Mouse (Mus musculus) forebrain, postnatal 0 days (tissue): ENCODE data around the gene Mettl13. TPM values are rescaled to one million over a fixed set of nuclear protein-coding genes. Genes with fewer than 3 reads are reported as not detected.

Experiments used
- ATAC-seq: fragments of 200-750 bp; cut with Nextera tagmentation; 2 replicates; pipeline ENCODE4 v1.8.0; 2017; ENCODE audit warnings: mild to moderate bottlenecking, moderate library complexity
- DNase-seq: peaks from one replicate; pipeline ENCODE4 v3.0.0-alpha.2; 2015
- H3K27ac ChIP-seq: fragments of 300-500 bp; sonication (generic); 2 replicates; pipeline ENCODE4 v1.5.1; 2014; ENCODE audit warnings: low read depth, mild to moderate bottlenecking, antibody characterized with exemption, low read length, moderate library complexity, mixed read lengths
- H3K27me3 ChIP-seq: fragments of 300-500 bp; sonication (generic); 2 replicates; pipeline ENCODE4 v1.6.1; 2014; ENCODE audit warnings: mild to moderate bottlenecking, low read length, mixed read lengths; ENCODE audit not compliant: insufficient read depth
- H3K36me3 ChIP-seq: fragments of 300-500 bp; sonication (generic); 2 replicates; pipeline ENCODE4 v1.6.1; 2014; ENCODE audit warnings: mild to moderate bottlenecking, moderate library complexity; ENCODE audit not compliant: insufficient read depth
- H3K4me1 ChIP-seq: fragments of 300-500 bp; sonication (generic); 2 replicates; pipeline ENCODE4 v1.6.1; 2014; ENCODE audit warnings: antibody characterized with exemption; ENCODE audit not compliant: insufficient read depth
- H3K4me2 ChIP-seq: fragments of 300-500 bp; sonication (generic); 2 replicates; pipeline ENCODE4 v1.6.1; 2014; ENCODE audit warnings: low read depth, mild to moderate bottlenecking, moderate library complexity
- H3K4me3 ChIP-seq: fragments of 300-500 bp; sonication (generic); 2 replicates; pipeline ENCODE4 v1.5.1; 2014; ENCODE audit warnings: low read depth, low read length, mixed read lengths
- H3K9ac ChIP-seq: fragments of 300-500 bp; sonication (generic); 2 replicates; pipeline ENCODE4 v1.6.1; 2014; ENCODE audit warnings: mild to moderate bottlenecking
- H3K9me3 ChIP-seq: fragments of 300-500 bp; sonication (generic); 2 replicates; pipeline ENCODE4 v1.6.1; 2016; ENCODE audit warnings: low read length
- CTCF ChIP-seq: sonication (generic); IDR thresholded peaks from 2 replicates; pipeline ENCODE4 v1.5.1; 2016; ENCODE audit warnings: antibody characterized with exemption, control low read depth, low read depth
- WGBS: fragments of 180-500 bp; shearing (Covaris S2); extraction: QIAGEN DNeasy Blood & Tissue Kit; methylation state at CpG from one replicate; pipeline ENCODE4 v1.1.7; 2014; 5-methylcytosine and 5-hydroxymethylcytosine counted together
- polyA plus RNA-seq: library from polyadenylated mRNA; unstranded; fragments of >200 nt; fragmentation: Nextera tagmentation; extraction: Ambion mirVana; gene quantifications from 2 replicates; pipeline ENCODE4 v1.2.1, GENCODE M21; 2015
- total RNA-seq: library from RNA; depleted of rRNA; stranded (reverse); fragments of >200 nt; gene quantifications from 2 replicates; pipeline ENCODE4 v1.2.3, GENCODE M21; 2014; rRNA removed

Mettl13 gene
- 12.7 and 17.0 TPM in 2 replicates for total RNA-seq
- 12.0 and 15.2 TPM in 2 replicates for polyA plus RNA-seq

DNA sequence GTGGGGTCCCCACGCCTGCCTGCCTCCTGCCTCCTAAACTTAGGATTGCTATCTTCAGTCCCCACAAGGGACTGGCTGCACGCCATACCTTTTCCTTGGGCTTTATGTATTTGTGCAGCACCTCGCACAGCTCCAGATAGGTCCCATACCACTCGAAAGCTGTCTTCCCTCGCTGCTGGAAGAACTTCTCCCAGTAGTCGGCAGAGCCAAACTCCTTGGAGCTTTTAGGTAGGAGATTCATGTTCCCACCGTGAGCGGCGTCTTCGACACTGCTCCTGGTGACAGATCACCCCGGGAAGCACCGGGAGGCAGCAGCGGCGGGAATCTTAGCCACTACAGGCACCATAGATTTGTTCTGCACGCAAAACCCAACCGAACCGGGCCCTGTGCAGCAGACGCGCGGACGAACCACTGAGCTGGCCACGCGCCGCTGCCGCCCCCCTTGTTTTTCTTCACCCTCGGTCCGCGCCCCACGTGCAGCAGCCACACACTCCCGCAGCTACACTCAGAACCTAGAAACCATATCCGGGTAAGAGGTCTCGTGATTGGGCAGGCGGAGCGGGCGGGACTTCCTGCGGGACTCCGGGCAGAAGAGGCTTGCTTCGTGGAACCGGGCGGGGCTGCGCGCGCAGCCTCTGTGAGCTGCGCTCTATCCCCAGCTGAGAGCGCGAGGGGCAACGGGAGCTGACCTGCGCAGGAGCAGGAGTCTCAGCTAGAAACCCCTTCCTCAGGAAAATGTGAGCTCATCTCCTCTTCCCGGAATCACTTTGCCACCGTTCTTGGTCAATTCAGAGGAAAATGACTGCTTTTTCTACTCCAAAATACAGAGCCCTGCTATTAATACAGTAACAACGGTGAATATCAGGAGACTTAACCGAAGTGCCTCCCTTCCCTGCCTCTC is at the start of gene Mettl13:
Mettl13 (minus strand) TSS at position 536 of the 901 bp plus-strand sequence.
- 2% methylated on average over 52 of the region's 52 CpGs for WGBS
- peak; percentile 34 for TF ChIP-seq CTCF
- peaks cover 19% of the 10 kb centered on the region for H3K36me3 ChIP-seq

DNA sequence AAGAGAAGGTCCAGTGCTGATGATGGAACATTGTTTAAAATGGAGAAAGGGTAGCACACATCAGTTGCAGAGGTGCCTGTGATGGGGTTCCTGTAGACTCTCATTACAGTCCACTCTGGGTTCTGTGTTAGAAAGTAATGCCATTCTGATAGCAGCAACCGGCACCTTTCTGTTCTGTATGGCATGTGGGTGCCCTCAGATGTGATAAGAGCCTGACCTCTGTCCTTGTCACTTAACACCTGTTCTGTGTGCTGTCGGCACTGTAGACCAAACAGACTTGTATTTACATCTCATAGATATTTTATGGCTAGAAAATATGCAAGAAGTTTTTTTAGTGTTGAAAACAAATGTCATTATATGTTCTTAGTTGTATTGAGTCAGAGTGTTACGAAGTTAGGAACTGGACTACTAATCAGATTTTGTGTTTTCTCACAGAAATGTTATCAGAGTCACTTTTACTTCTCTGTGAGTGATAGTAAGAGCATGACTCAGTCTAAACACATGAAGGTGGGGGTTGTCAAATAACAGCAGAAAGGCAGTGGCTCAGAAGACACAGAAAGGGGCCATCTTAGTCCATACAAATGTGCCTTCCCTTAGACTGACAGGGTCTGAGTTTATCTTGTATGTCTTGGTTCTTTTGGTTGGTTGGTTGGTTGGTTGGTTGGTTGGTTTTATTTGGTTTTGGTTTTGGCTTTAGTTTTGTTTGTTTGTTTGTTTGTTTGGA is 49.2 kb upstream of the Mettl13 start:
- Histone ChIP-seq H3K4me3 (no peak overlapping the region), H3K27ac (no peak overlapping the region), H3K9me3 (no peaks in the 10 kb centered on the region), H3K9ac (no peak overlapping the region), H3K36me3 (peaks cover 22% of the 10 kb centered on the region), H3K4me1 (no peaks in the 10 kb centered on the region), H3K27me3 (no peaks in the 10 kb centered on the region), H3K4me2 (no peak overlapping the region)
- TF ChIP-seq CTCF, result no peak
- ATAC-seq (no peak), DNase-seq (no peak)
- 94% methylated on average over 3 of the region's 3 CpGs for WGBS

More for the DNA sequence above, at the start of gene Mettl13:
- H3K9ac ChIP-seq, result peak within 1 kb of the TSS; percentile 70
- DNase-seq (peak; percentile 97), ATAC-seq (peak; percentile 100)
- peak within 1 kb of the TSS; percentile 41 for H3K27ac ChIP-seq
- no peaks in the 10 kb centered on the region for H3K9me3 ChIP-seq
- peak within 1 kb of the TSS; percentile 91 for H3K4me2 ChIP-seq
- no peaks in the 10 kb centered on the region for H3K27me3 ChIP-seq
- H3K4me1 ChIP-seq, result peaks cover 7% of the 10 kb centered on the region
- H3K4me3 ChIP-seq, result peak within 1 kb of the TSS; percentile 48

DNA sequence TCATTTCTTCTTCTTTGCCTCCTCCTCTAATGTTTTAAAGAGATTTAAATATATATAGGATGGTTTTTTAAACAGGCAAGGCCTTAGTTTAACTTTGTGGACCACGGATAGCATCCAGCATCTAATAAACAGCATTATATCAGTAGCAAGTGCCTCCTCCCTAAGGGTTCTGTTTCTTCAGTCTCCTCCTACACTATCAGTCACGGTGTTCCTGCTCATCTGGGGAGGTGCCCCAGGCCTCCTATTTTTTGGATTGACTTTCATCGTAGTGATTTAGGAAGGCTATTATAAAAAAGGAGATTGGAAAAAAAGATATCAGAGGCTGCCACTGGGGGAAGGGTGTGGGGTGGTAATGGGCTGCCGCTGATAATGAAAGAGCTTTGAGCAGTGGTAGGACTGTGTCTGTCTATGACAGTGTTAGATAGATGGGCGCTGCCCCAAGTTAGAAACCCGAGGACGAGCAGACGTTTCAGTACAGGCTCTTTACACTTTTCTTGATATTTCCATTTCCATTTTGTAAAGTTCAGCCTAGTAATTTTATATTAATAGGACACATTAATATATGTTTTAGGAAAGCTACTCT is 42.2 kb upstream of the Mettl13 start:
- no peak overlapping the region for H3K4me3 ChIP-seq
- peaks cover 8% of the 10 kb centered on the region for H3K36me3 ChIP-seq
- H3K4me2 ChIP-seq, result no peak overlapping the region
- no peak overlapping the region for H3K9ac ChIP-seq
- H3K4me1 ChIP-seq, result no peaks in the 10 kb centered on the region
- H3K27ac ChIP-seq, result no peak overlapping the region
- H3K9me3 ChIP-seq, result no peaks in the 10 kb centered on the region
- WGBS, result 88% methylated on average over 8 of the region's 8 CpGs
- H3K27me3 ChIP-seq, result no peaks in the 10 kb centered on the region
- DNase-seq (no peak), ATAC-seq (no peak)
- TF ChIP-seq CTCF, result no peak

DNA sequence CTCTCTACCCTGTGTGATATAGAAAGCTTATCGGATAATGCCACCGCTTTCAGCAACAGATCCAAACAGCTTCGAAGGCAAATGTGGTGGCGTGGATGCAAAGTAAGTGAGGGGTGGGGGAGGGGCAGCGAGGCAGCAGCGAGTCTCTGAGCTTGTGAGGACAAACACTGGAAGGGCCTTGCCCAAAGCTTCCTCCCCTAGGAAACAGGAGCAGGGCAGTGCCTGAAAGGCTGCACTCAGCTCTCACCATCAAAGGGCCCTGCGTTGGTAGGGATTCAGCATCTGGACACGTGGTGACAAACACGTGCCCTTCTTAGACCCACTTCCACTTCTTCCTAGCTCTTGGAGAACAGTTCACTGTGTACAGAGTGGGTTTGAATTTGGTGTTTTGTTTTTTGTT is 41.1 kb upstream of the Mettl13 start:
- TF ChIP-seq CTCF, result no peak
- Histone ChIP-seq H3K27me3 (no peaks in the 10 kb centered on the region), H3K36me3 (peaks cover 12% of the 10 kb centered on the region), H3K4me2 (no peak overlapping the region), H3K9me3 (no peaks in the 10 kb centered on the region), H3K4me3 (no peak overlapping the region), H3K9ac (no peak overlapping the region), H3K27ac (no peak overlapping the region), H3K4me1 (no peaks in the 10 kb centered on the region)
- ATAC-seq, result peak; percentile 87
- peak; percentile 26 for DNase-seq
- 6% methylated on average over 9 of the region's 9 CpGs for WGBS

DNA sequence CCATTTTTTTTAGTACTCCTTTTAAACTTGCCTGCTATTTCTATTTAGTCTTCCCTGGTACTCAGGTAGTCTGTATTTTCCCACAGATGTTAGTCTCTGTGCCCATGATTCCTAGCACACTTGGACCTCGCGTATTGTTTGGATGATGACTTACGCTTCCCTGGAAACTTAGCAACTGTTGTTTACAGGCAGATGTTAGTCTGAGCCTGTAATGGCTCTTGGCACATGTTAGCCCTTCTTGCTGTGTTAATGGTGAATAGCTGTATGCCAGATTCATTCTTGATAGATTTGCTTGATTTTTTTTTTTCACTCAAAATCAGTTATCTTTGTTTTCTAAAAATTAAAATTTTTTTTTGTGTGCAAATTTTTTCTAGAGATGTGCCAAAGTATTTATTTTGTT is 40.3 kb upstream of the Mettl13 start:
- Histone ChIP-seq H3K4me2 (no peak overlapping the region), H3K36me3 (peaks cover 19% of the 10 kb centered on the region), H3K4me1 (no peaks in the 10 kb centered on the region), H3K9me3 (no peaks in the 10 kb centered on the region), H3K27me3 (no peaks in the 10 kb centered on the region), H3K9ac (no peak overlapping the region), H3K27ac (no peak overlapping the region), H3K4me3 (no peak overlapping the region)
- ATAC-seq, result no peak
- TF ChIP-seq CTCF, result no peak
- no peak for DNase-seq
- 49% methylated on average over 3 of the region's 3 CpGs for WGBS

DNA sequence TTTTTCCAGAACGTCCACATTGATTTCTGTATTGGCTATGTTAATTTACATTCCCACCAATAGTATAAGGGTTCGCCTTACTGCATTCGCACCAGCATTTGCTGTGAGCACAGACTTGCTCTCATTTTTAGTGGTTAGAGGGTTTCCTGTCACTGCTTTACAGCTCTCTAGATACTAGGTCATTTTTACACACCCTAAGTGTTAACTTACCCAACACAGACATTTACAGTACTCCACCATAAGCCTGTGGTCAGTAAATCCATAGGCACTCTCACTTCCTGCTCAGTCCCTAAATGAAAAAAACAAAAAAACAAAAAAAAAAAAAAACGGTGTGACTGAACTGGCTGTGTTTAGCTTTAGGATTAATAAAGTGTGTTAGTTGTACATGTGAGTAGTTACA is 37.9 kb upstream of the Mettl13 start:
- no peak for TF ChIP-seq CTCF
- no peak overlapping the region for H3K4me2 ChIP-seq
- no peaks in the 10 kb centered on the region for H3K27me3 ChIP-seq
- DNase-seq (no peak), ATAC-seq (no peak)
- H3K4me1 ChIP-seq, result no peaks in the 10 kb centered on the region
- H3K36me3 ChIP-seq, result peaks cover 21% of the 10 kb centered on the region
- no peak overlapping the region for H3K4me3 ChIP-seq
- H3K9me3 ChIP-seq, result no peaks in the 10 kb centered on the region
- 82% methylated on average over 4 of the region's 4 CpGs for WGBS
- no peak overlapping the region for H3K9ac ChIP-seq
- H3K27ac ChIP-seq, result no peak overlapping the region
